Mouse (Mus musculus) embryonic facial prominence, embryonic 11.5 days (tissue): ENCODE measurements around the gene Hist2h2aa1. TPM values are rescaled to one million over a fixed set of nuclear protein-coding genes. Genes with fewer than 3 reads are reported as not detected.
"Not testable (repeated sequence)": the region's sequence is repeated elsewhere in the genome, so short reads cannot be mapped to it uniquely, and the experiment has no call there.

Source experiments
- ATAC-seq: fragments of 200-750 bp; cut with Nextera tagmentation; replicated peaks from 2 replicates; pipeline ENCODE4 v1.8.0; 2017; ENCODE audit warnings: low read depth; ENCODE audit not compliant: insufficient number of reproducible peaks, low FRiP score, low TSS enrichment
- DNase-seq: peaks from one replicate; pipeline ENCODE4 v3.0.0-alpha.2; 2015; ENCODE audit warnings: low spot score
- H3K27ac ChIP-seq: fragments of 300-500 bp; sonication (generic); replicated peaks from 2 replicates; pipeline ENCODE4 v1.5.1; 2014; ENCODE audit warnings: mild to moderate bottlenecking, low read depth, low read length, control low read depth
- H3K27me3 ChIP-seq: fragments of 300-500 bp; sonication (generic); 2 replicates; pipeline ENCODE4 v1.6.1; 2014; ENCODE audit warnings: mild to moderate bottlenecking, low read length, moderate library complexity, mixed read lengths; ENCODE audit not compliant: control insufficient read depth, insufficient read depth
- H3K36me3 ChIP-seq: fragments of 300-500 bp; sonication (generic); replicated peaks from 2 replicates; pipeline ENCODE4 v1.6.1; 2014; ENCODE audit warnings: low read depth, mild to moderate bottlenecking, low read length, moderate library complexity, mixed read lengths; ENCODE audit not compliant: control insufficient read depth, insufficient read depth
- H3K4me1 ChIP-seq: fragments of 300-500 bp; sonication (generic); 2 replicates; pipeline ENCODE4 v1.6.1; 2014; ENCODE audit warnings: low read length, mixed read lengths; ENCODE audit not compliant: control insufficient read depth, insufficient read depth
- H3K4me2 ChIP-seq: fragments of 300-500 bp; sonication (generic); 2 replicates; pipeline ENCODE4 v1.6.1; 2014; ENCODE audit warnings: low read depth, mild to moderate bottlenecking, control low read depth, low read length, moderate library complexity
- H3K4me3 ChIP-seq: fragments of 300-500 bp; sonication (generic); 2 replicates; pipeline ENCODE4 v1.5.1; 2014; ENCODE audit warnings: low read depth, low read length, control low read depth
- H3K9ac ChIP-seq: fragments of 300-500 bp; sonication (generic); replicated peaks from 2 replicates; pipeline ENCODE4 v1.6.1; 2014; ENCODE audit warnings: mild to moderate bottlenecking, control low read depth, low read length
- H3K9me3 ChIP-seq: fragments of 300-500 bp; sonication (generic); replicated peaks from 2 replicates; pipeline ENCODE4 v1.6.1; 2016; ENCODE audit warnings: mild to moderate bottlenecking, low read length, inconsistent platforms, mixed read lengths; ENCODE audit not compliant: control insufficient read depth
- WGBS: fragments of 180-500 bp; shearing (Covaris S2); extraction: QIAGEN DNeasy Blood & Tissue Kit; methylation state at CpG from one replicate; pipeline ENCODE4 v1.1.7; 2014; 5-methylcytosine and 5-hydroxymethylcytosine counted together
- polyA plus RNA-seq: library from polyadenylated mRNA; unstranded; fragments of >200 nt; fragmentation: Nextera tagmentation; extraction: Ambion mirVana; gene quantifications from 2 replicates; pipeline ENCODE4 v1.2.1, GENCODE M21; 2014

The Hist2h2aa1 gene
- polyA plus RNA-seq, 1 experiment from 2014 or later, result 7.0 TPM

DNA sequence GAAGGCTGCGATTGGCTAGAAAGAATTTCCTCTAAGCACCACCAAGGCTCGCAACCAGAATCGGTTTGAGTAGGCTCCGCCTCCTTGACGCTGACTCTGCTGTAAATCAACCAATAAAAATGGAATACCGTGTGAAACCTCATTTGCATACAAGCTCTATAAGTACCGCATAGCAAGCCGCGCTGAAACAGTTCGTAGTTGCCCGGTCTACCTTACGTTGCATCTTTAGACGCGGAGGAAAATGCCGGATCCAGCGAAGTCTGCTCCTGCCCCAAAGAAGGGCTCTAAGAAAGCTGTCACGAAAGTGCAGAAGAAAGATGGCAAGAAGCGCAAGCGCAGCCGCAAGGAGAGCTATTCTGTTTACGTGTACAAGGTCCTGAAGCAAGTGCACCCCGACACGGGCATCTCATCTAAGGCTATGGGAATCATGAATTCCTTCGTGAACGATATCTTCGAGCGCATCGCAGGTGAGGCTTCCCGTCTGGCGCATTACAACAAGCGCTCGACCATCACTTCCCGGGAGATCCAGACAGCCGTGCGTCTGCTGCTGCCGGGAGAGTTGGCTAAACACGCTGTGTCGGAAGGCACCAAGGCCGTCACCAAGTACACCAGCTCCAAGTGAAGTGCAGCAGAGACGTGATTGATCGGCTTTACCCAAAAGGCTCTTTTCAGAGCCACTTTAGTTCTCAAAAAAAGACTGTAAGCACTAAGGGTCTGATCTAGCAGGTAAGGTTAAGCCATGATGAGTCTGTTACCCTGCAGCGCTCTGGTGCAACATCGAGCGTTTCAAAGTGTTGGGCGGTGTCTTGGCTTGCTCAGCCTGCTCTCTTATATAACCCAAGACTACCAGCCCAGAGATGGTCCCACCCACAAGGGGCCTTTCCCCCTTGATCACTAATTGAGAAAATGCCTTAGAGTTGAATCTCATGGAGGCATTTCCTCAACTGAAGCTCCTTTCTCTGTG lies 24.5 kb downstream of the Hist2h2aa1 start, which contains the start of gene Hist2h2bb:
TSS of gene Hist2h2bb (plus strand) at position 242 of the 964 bp plus-strand sequence.
- H3K9me3 ChIP-seq, result no peaks in the 10 kb centered on the region

DNA sequence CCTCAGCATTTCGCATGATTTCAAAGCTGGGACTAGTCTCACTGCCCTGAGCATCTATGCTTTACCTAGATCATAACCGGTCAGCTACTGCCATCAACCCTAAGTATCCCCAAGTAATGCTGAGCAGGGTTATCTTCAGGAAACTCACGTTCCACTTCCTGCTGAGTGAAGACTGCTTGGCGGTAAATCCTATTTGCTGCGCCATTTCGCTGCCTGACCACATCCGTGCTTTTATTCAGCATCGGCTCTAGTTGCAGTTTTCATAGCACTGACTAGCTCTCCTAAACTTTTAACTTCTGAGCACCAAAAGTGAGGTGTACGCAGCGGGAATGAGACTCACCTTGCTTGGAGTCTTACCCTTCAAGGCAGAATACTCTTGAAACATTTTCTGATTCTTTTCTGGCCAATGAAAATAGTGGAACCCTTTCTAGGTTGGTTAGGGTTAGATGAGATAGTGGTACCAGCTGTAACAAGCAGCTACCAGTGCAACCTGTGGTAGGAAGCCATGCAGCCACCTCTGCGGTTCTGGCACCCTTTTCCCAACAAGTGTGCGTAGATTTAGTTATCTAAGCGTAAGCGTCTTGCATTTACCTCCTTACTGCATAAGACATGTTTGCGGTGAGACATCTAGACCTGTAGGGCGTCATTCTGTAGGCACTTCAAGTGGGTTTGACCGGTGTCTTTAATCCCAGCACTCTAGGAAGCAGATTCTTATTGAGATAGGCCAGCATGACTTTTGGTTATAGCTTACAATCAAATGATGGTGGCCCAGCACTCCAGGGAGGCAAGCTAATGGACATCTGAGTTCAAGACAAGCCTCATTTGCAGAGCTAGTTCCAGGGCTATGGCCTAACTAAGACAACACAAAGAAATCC lies 28.5 kb downstream of the Hist2h2aa1 start:
- 87% methylated on average over 17 of the region's 17 CpGs for WGBS
- H3K9ac ChIP-seq, result no peak overlapping the region
- H3K36me3 ChIP-seq, result no peaks in the 10 kb centered on the region
- no peaks in the 10 kb centered on the region for H3K9me3 ChIP-seq
- H3K4me1 ChIP-seq, result no peaks in the 10 kb centered on the region
- H3K4me2 ChIP-seq, result no peak overlapping the region
- no peak for ATAC-seq
- H3K27me3 ChIP-seq, result no peaks in the 10 kb centered on the region
- H3K27ac ChIP-seq, result no peak overlapping the region
- H3K4me3 ChIP-seq, result no peak overlapping the region
- DNase-seq, result no peak

More for the DNA sequence above, 24.5 kb downstream of the Hist2h2aa1 start, which contains the start of gene Hist2h2bb:
- ATAC-seq, result peak; percentile 95
- WGBS, result under 1% methylated on average over 45 of the region's 45 CpGs
- Histone ChIP-seq H3K4me3 (peak within 1 kb of the TSS; percentile 47), H3K27me3 (no peaks in the 10 kb centered on the region), H3K27ac (peak within 1 kb of the TSS; percentile 95), H3K36me3 (no peaks in the 10 kb centered on the region), H3K4me2 (peak within 1 kb of the TSS; percentile 48), H3K9ac (peak within 1 kb of the TSS; percentile 75), H3K4me1 (no peaks in the 10 kb centered on the region)
- peak; percentile 98 for DNase-seq

DNA sequence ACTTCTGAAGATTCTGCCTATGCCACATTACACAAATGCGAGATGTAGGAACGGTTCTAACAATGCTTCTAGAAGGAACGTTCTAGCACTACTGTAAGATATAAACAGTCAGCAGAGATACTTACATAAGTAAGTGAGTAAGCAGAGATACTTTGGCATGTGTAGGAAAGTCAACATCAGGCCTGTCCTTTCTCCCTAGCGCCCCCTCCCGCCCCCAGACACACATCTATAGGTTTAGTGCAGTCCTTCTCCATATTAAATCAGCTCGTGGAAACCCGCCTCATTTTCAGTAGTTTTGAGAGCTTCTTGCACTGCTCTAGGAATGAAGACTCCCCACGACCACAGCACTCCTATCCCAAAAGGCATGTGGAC lies 32.1 kb downstream of the Hist2h2aa1 start:
- no peaks in the 10 kb centered on the region for H3K4me1 ChIP-seq
- 0 out of 2 replicates have a peak overlapping the region, but pooled peaks have one; percentile 47 for H3K27ac ChIP-seq
- H3K36me3 ChIP-seq, result no peaks in the 10 kb centered on the region
- WGBS, result 8% methylated on average over 8 of the region's 8 CpGs
- H3K9me3 ChIP-seq, result no peaks in the 10 kb centered on the region
- ATAC-seq, result no peak; the same call in none of the 2 replicates
- peak; percentile 71 for DNase-seq
- H3K4me2 ChIP-seq, result peak overlapping the region; percentile 84
- peak overlapping the region; percentile 74 for H3K9ac ChIP-seq
- H3K27me3 ChIP-seq, result no peaks in the 10 kb centered on the region
- peak overlapping the region; percentile 39 for H3K4me3 ChIP-seq

DNA sequence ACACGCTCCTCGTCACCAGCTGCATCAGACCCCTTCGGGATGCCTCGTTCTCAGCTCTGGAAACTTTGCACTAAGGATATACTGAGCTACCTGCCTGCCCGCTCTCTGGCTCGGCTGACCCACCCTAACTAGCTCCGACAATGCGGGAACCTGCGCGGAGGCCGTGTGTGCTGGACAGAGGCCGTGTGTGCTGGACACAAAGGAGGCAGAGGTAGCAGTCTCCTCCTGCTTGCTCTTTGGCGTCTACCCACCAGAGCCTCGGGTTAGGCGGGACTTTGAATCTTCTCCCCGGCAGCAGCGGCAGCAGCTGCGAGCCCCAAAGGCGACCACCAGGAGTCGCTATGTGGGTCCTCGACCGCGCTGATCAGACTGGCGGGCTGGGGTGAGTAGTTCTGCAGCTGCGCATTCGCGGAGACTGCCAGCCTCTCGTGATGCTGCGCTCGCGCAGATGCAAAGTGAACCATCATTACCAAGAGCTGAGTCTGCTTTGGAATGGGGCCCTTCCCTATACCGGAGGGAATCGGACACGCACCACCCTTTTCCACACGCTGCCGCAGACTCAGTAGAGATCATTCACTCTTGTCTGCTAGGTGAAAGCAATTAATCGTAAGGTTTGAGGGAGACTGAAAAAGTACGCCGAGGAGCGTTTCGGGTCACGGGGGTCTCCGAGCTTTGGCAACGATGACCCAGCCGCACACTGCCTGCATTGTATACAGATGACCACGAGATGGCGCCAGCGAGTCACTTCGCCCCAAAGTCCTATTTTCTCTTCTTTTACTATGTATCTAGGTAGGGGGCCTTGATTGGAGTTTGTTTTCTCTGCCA lies 32.7 kb downstream of the Hist2h2aa1 start:
- peak overlapping the region; percentile 39 for H3K4me3 ChIP-seq
- H3K9ac ChIP-seq, result peak overlapping the region; percentile 74
- H3K27ac ChIP-seq, result 0 out of 2 replicates have a peak overlapping the region, but pooled peaks have one; percentile 48
- WGBS, result under 1% methylated on average over 49 of the region's 49 CpGs
- no peaks in the 10 kb centered on the region for H3K27me3 ChIP-seq
- ATAC-seq (peak; percentile 94), DNase-seq (peak; percentile 91)
- H3K4me2 ChIP-seq, result peak overlapping the region; percentile 84
- H3K36me3 ChIP-seq, result no peaks in the 10 kb centered on the region
- H3K4me1 ChIP-seq, result no peaks in the 10 kb centered on the region
- H3K9me3 ChIP-seq, result no peaks in the 10 kb centered on the region

DNA sequence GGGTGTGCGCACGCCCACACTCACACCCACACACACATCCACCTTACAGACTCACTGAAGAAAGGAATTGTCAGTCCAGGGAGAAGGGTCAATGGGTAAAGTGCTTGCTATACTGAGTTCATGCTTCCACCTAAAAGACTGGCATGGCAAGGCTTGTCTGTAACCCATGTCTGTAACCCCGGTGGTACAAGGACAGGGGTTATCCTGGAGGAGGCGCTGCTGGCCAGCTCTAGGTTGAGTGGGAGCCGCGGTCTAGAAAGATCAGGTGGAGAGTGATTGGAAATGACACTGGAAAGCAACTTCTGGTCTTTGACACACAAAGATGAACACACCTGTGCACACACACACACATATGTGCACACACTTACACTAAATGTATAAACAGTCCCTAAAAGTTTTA lies 35.4 kb downstream of the Hist2h2aa1 start:
- no peaks in the 10 kb centered on the region for H3K9me3 ChIP-seq
- 51% methylated on average over 6 of the region's 6 CpGs for WGBS
- DNase-seq (no peak), ATAC-seq (no peak)
- no peaks in the 10 kb centered on the region for H3K36me3 ChIP-seq
- no peak overlapping the region for H3K4me2 ChIP-seq
- no peaks in the 10 kb centered on the region for H3K4me1 ChIP-seq
- no peak overlapping the region for H3K4me3 ChIP-seq
- no peaks in the 10 kb centered on the region for H3K27me3 ChIP-seq
- no peak overlapping the region for H3K27ac ChIP-seq
- no peak overlapping the region for H3K9ac ChIP-seq

DNA sequence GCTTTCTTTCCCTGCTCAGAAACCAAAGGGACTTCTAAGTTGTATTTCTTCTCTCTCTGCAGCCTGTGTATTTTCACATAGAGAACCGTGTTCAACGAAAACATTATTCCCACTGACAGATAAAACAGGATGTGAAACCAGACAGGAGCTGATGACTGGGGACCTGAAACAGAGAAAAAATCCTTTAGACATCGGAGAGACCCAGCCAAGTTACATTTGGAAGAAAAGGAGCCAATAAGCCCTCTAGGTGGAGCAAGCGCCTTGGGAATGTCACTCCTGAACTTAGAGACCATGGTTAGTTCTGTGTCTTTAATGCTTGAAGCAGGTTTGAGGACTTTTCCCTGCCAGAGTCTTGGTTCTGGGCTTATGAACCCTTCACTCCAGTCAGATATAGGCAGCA lies 39.2 kb downstream of the Hist2h2aa1 start:
- no peak for ATAC-seq
- no peaks in the 10 kb centered on the region for H3K36me3 ChIP-seq
- no peaks in the 10 kb centered on the region for H3K27me3 ChIP-seq
- DNase-seq, result peak; percentile 70
- 0 out of 2 replicates have a peak overlapping the region, but pooled peaks have one; percentile 5 for H3K4me3 ChIP-seq
- no peaks in the 10 kb centered on the region for H3K9me3 ChIP-seq
- H3K4me2 ChIP-seq, result no peak overlapping the region
- no peaks in the 10 kb centered on the region for H3K4me1 ChIP-seq
- H3K9ac ChIP-seq, result peak overlapping the region; percentile 3; the same call in 1 of the 2 replicates
- 23% methylated on average over 4 of the region's 4 CpGs for WGBS
- no peak overlapping the region for H3K27ac ChIP-seq

DNA sequence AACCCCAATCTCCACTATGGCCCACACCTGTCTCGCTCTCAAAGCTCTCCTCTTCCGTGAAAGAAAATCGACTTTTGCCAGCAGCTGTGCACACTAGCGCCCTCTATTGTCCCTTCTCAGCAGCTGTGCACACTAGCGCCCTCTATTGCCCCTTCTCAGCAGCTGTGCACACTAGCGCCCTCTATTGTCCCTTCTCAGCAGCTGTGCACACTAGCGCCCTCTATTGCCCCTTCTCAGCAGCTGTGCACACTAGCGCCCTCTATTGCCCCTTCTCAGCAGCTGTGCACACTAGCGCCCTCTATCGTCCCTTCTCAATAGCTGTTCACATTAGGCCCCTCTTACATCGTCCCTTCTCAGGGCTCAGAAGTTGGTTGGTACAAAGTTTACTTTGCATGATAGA lies 42.0 kb downstream of the Hist2h2aa1 start:
- not testable (repeated sequence) for H3K27ac ChIP-seq, H3K4me3 ChIP-seq, H3K9me3 ChIP-seq, H3K4me2 ChIP-seq, H3K27me3 ChIP-seq, DNase-seq, ATAC-seq, H3K4me1 ChIP-seq, H3K9ac ChIP-seq, H3K36me3 ChIP-seq
- 84% methylated on average over 11 of the region's 11 CpGs for WGBS
